Mouse (Mus musculus) heart, adult 2 months (tissue): ENCODE results near the gene Cd4. TPM values are rescaled to one million over a fixed set of nuclear protein-coding genes. Genes with fewer than 3 reads are reported as not detected.

Experiments used
- DNase-seq, 2 experiments: peaks; one replicate each; pipeline ENCODE4 v3.0.0; 2021
- H3K27ac ChIP-seq: fragments of 200-600 bp; 2 replicates; pipeline ENCODE4 v1.8.1; 2022
- H3K27me3 ChIP-seq: fragments of 200-500 bp; 2 replicates; pipeline ENCODE4 v1.6.1; 2012; ENCODE audit warnings: mild to moderate bottlenecking, low read length, inconsistent platforms, mixed read lengths; ENCODE audit not compliant: control insufficient read depth, insufficient read depth
- H3K36me3 ChIP-seq: fragments of 200-500 bp; 2 replicates; pipeline ENCODE4 v1.6.1; 2012; ENCODE audit warnings: low read length, inconsistent platforms; ENCODE audit not compliant: control insufficient read depth, insufficient read depth
- H3K4me1 ChIP-seq: fragments of 200-500 bp; 2 replicates; pipeline ENCODE4 v1.6.1; 2011; ENCODE audit warnings: low read length; ENCODE audit not compliant: control insufficient read depth, insufficient read depth
- H3K4me3 ChIP-seq: fragments of 200-600 bp; 2 replicates; pipeline ENCODE4 v1.8.1; 2022
- H3K79me2 ChIP-seq: fragments of 200-500 bp; replicated peaks from 2 replicates; pipeline ENCODE4 v1.6.1; 2012; ENCODE audit warnings: mild to moderate bottlenecking, inconsistent platforms, low read length, moderate library complexity, mixed read lengths; ENCODE audit not compliant: control insufficient read depth, insufficient read depth
- H3K9ac ChIP-seq: fragments of 200-500 bp; 2 replicates; pipeline ENCODE4 v1.6.1; 2012; ENCODE audit warnings: low read depth, mild to moderate bottlenecking, control low read depth, inconsistent platforms, low read length, mixed read lengths
- CTCF ChIP-seq: fragments of 200-600 bp; IDR thresholded peaks from 2 replicates; pipeline ENCODE4 v1.8.1; 2022; ENCODE audit warnings: antibody characterized with exemption, mild to moderate bottlenecking, moderate library complexity
- EP300 ChIP-seq: fragments of 200-500 bp; IDR thresholded peaks from 2 replicates; pipeline ENCODE4 v1.6.1; 2011; ENCODE audit warnings: low read depth, low read length, control low read depth; ENCODE audit not compliant: insufficient read depth
- POLR2A ChIP-seq: fragments of 200-500 bp; IDR thresholded peaks from 2 replicates; pipeline ENCODE4 v1.6.1; 2011; ENCODE audit warnings: mild to moderate bottlenecking, low read depth, low read length, control low read depth; ENCODE audit not compliant: insufficient read depth
- WGBS: fragments of 180-500 bp; shearing (Covaris S2); methylation state at CpG from one replicate; pipeline ENCODE4 v1.1.7; 2018; 5-methylcytosine and 5-hydroxymethylcytosine counted together
- intact Hi-C: fragments of 180-260 bp; cut with DNase I; formaldehyde crosslinking; loops from one replicate; pipeline ENCODE4 v1.15.1; 2025
- long read RNA-seq: library from polyadenylated mRNA; stranded (forward); transcript quantifications from one replicate; pipeline ENCODE4 v2.0.0, GENCODE M21; 2021
- polyA plus RNA-seq: library from polyadenylated mRNA; depleted of rRNA; stranded (reverse); fragments of >200 nt; gene quantifications from 2 replicates; pipeline ENCODE4 v1.2.3, GENCODE M21; 2012; rRNA removed
- total RNA-seq, 2 experiments: library from RNA; stranded (reverse); gene quantifications; 2 replicates each; pipeline ENCODE4 v1.2.3; 2021

Gene Cd4
- total RNA-seq = under 1 TPM; 0.34 to 0.57 TPM
- 0.53 and 0.66 TPM in 2 replicates for polyA plus RNA-seq
- long read RNA-seq = 0 reads

- no peak for DNase-seq
- H3K4me3 ChIP-seq = no peak within 1 kb of the TSS
Observed at GRCm38 (mm10) chr6:124887986-124888385, at the start of gene Cd4. Gene Cd4, minus strand, starts transcription at chr6:124888221.

GRCm38 (mm10) chr6:124937493-124937892 lies 49.5 kb upstream of the Cd4 start:
- H3K4me3 ChIP-seq = no peak overlapping the region
- no peaks in the 10 kb centered on the region for H3K79me2 ChIP-seq
- H3K4me1 ChIP-seq = peaks cover under 1% of the 10 kb centered on the region; the same call in 1 of the 2 replicates
- H3K9ac ChIP-seq = no peak overlapping the region
- no peak for TF ChIP-seq POLR2A
- no peak for TF ChIP-seq EP300
- no peak for TF ChIP-seq CTCF
- H3K27me3 ChIP-seq = no peaks in the 10 kb centered on the region
- no peak for DNase-seq
- no peak overlapping the region for H3K27ac ChIP-seq
- 87% methylated on average over 2 of the region's 2 CpGs for WGBS
- intact Hi-C loops = no loop called here
- no peaks in the 10 kb centered on the region; the same call in 1 of the 2 replicates for H3K36me3 ChIP-seq

More at GRCm38 (mm10) chr6:124887986-124888385, at the start of gene Cd4:
- TF ChIP-seq POLR2A (no peak), EP300 (no peak), CTCF (no peak)
- 79% methylated on average over 9 of the region's 9 CpGs for WGBS
- no peaks in the 10 kb centered on the region for H3K36me3 ChIP-seq
- no peak within 1 kb of the TSS for H3K9ac ChIP-seq
- H3K79me2 ChIP-seq = no peaks in the 10 kb centered on the region
- intact Hi-C loops = no loop called here
- H3K27ac ChIP-seq = no peak within 1 kb of the TSS
- no peaks in the 10 kb centered on the region for H3K27me3 ChIP-seq
- peaks cover 3% of the 10 kb centered on the region; the same call in 1 of the 2 replicates for H3K4me1 ChIP-seq

DNA sequence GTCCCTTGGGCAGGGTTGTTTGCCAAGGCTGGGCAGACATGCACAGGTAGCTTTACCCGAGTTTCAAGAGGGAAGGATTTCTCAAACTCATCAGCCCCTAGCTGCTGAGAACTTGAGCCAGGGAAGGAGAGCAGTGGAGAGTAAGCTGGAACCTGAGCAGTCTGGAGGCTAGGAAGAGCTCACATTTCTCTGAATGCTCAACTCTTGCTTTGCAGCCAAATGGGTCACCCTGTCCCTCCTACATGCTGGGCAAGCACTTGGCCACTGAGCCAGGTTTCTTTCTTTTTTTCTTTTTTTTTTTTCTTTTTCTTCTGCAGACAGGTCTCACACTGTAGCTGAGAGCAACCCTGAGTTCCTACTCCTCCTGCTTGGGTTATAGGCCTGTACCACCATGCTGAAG lies 48.7 kb upstream of the Cd4 start:
- Histone ChIP-seq H3K27me3 (no peaks in the 10 kb centered on the region), H3K4me1 (peaks cover 6% of the 10 kb centered on the region), H3K36me3 (no peaks in the 10 kb centered on the region; the same call in 1 of the 2 replicates), H3K27ac (no peak overlapping the region), H3K79me2 (no peaks in the 10 kb centered on the region), H3K4me3 (no peak overlapping the region), H3K9ac (no peak overlapping the region)
- intact Hi-C loops = no loop called here
- DNase-seq = no peak
- WGBS = 85% methylated on average over 1 of the region's 1 CpGs
- TF ChIP-seq EP300 (no peak), CTCF (no peak), POLR2A (no peak)

DNA sequence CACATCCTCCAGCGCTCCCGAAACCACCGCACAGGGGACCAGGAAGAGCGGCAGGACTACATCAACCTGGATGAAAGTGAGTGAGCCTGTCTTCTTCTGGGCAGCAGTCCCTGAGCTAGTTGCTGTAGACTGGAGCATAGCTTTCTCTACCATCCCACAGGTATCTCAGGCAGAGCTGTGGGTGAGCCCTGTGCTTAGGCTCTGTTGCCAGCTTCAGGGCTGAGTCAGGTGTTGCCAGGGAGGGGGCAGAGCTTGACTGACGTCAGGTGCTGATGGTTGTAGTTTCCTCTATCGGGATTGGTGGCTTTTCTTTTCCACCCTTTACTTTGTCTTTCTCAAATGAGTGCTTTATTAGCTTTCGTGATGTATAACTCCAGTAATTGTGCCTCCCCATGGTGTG lies 46.6 kb upstream of the Cd4 start:
- no peak overlapping the region for H3K27ac ChIP-seq
- DNase-seq = no peak
- no peaks in the 10 kb centered on the region for H3K27me3 ChIP-seq
- H3K9ac ChIP-seq = no peak overlapping the region
- TF ChIP-seq EP300 (no peak), CTCF (no peak), POLR2A (no peak)
- intact Hi-C loops = no loop called here
- H3K36me3 ChIP-seq = peaks cover 4% of the 10 kb centered on the region
- 88% methylated on average over 7 of the region's 7 CpGs for WGBS
- peaks cover 8% of the 10 kb centered on the region for H3K4me1 ChIP-seq
- no peaks in the 10 kb centered on the region for H3K79me2 ChIP-seq
- H3K4me3 ChIP-seq = no peak overlapping the region

DNA sequence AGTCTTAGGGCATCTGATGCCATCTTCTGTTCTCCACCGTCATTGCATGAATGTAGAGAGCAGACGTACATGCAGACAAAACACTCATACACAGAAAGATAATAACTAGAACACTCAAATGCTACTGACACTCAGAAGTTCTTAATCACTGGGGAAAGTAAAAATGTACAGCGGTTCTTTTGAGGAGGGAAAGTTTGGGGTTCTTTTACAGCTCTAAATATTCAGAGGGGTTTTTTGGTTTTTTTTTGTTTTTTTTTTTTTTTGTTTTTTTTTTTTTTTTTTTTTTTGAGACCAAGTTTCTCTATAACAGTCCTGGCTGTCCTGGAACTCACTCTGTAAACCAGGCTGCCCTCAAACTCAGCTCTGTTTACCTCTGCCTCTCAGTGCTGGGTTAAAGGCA lies 45.1 kb upstream of the Cd4 start:
- peaks cover 4% of the 10 kb centered on the region for H3K36me3 ChIP-seq

GRCm38 (mm10) chr6:124932314-124932695 lies 44.3 kb upstream of the Cd4 start:
- peak overlapping the region; percentile 98 for H3K4me3 ChIP-seq
- intact Hi-C loops = no loop called here
- 38% methylated on average over 12 of the region's 12 CpGs for WGBS

More for the DNA sequence above, 45.1 kb upstream of the Cd4 start:
- TF ChIP-seq EP300 = no peak
- no peak for TF ChIP-seq CTCF
- no peak for TF ChIP-seq POLR2A
- Histone ChIP-seq H3K79me2 (no peaks in the 10 kb centered on the region), H3K27me3 (no peaks in the 10 kb centered on the region), H3K27ac (no peak overlapping the region), H3K4me3 (no peak overlapping the region), H3K9ac (no peak overlapping the region), H3K4me1 (peaks cover 8% of the 10 kb centered on the region)
- 88% methylated on average over 3 of the region's 3 CpGs for WGBS
- no peak for DNase-seq
- intact Hi-C loops = no loop called here

More at GRCm38 (mm10) chr6:124932314-124932695, 44.3 kb upstream of the Cd4 start:
- no peak for DNase-seq
- H3K27me3 ChIP-seq = no peaks in the 10 kb centered on the region
- peak overlapping the region; percentile 98 for H3K9ac ChIP-seq
- peaks cover 8% of the 10 kb centered on the region for H3K4me1 ChIP-seq
- TF ChIP-seq EP300 = no peak
- TF ChIP-seq CTCF = no peak
- TF ChIP-seq POLR2A = no peak
- H3K36me3 ChIP-seq = peaks cover 4% of the 10 kb centered on the region
- peak overlapping the region; percentile 96 for H3K27ac ChIP-seq
- no peaks in the 10 kb centered on the region for H3K79me2 ChIP-seq
